Mouse (Mus musculus): ENCODE data around the gene Ccn1. TPM values are rescaled to one million over a fixed set of nuclear protein-coding genes. Genes with fewer than 3 reads are reported as not detected.

Gene Ccn1
- 10 to 100 TPM; 50.7 to 73.3 TPM for total RNA-seq (2021)

- peak; percentile 94 for DNase-seq
These were observed at the start of gene Ccn1 for GRCm38 (mm10) chr3:145649852-145650202. Gene Ccn1, minus strand, starts transcription at chr3:145649981.

- no peak for DNase-seq
These were observed 43.6 kb upstream of the Ccn1 start for GRCm38 (mm10) chr3:145693361-145693760.

- no peak for DNase-seq
These were observed 42.3 kb upstream of the Ccn1 start for GRCm38 (mm10) chr3:145692037-145692436.

GRCm38 (mm10) chr3:145691415-145691814 lies 41.6 kb upstream of the Ccn1 start:
- no peak for DNase-seq

GRCm38 (mm10) chr3:145689271-145689670 lies 39.5 kb upstream of the Ccn1 start:
- DNase-seq: no peak

GRCm38 (mm10) chr3:145687836-145688235 lies 38.1 kb upstream of the Ccn1 start:
- DNase-seq: no peak

GRCm38 (mm10) chr3:145684604-145685441 lies 35.0 kb upstream of the Ccn1 start:
- DNase-seq: peak; percentile 36

- no peak for DNase-seq
These were observed 34.4 kb upstream of the Ccn1 start for GRCm38 (mm10) chr3:145684201-145684600.

DNA sequence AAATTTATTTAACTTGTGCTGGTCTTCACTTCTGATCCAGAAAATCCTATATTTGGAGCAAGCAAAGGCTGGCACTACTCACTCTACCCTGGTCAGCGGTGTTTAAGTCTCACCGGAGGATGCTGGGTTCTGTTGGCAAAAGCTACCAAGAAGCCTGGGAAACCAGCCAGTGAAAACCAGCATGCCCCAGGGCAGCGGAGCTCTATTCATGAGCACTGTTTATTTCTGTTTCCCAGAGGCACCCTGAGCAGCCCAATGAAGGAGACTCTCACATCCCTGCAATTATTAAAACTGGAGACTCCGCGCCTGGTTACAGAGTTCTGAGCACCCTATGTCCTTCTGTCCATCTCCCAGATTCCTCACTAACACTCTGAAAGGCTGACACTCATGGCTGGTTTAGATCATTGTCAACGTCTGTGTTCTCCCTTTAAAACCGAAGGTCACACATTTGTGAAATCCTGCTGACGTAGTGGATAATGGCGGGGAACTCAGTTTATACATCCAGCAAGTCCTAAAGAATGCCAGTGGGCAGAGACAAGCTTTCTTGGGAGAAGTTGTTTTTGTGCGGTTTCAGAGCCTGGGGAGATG lies 31.7 kb upstream of the Ccn1 start:
- DNase-seq: peak; percentile 63

DNA sequence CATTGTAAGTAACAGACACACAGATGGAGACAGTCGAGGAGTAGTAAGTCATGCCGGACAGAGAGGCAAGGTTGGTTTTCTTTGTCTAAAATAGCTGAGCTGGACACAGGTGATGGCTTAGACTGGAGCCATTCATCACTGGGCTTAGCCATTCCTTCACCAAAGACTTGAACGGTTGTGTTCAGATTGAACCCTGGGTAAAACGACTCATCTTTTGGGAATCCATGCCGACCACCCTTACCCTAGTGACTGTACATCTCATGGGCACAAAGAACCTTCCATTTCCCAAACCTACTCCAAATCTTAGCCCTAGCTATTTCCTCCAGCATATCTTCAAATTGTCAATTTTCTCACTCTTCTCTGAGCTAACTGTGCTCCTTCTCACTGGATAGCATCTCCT lies 30.9 kb upstream of the Ccn1 start:
- DNase-seq: no peak

DNA sequence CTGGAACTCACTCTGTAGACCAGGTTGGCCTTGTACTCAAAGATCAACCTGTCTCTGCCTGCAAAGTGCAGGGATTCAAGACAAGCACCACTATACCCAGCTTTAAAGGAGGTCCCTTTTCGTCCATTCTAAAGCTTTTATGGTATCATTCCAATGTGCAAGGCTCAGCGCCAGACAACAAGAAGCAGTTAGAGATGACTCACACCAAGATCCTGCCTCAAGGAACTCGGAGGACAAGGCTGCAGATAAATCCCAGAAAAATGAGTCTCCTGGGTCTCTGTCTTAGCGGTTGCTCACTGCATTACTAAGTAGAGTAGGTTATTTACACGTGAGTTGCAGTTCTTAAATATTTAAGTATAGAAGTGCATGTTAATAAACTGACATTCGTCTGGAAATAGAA lies 26.4 kb upstream of the Ccn1 start:
- peak; percentile 41 for DNase-seq

- no peak for DNase-seq
These were observed 25.0 kb upstream of the Ccn1 start for GRCm38 (mm10) chr3:145674815-145675214.

DNA sequence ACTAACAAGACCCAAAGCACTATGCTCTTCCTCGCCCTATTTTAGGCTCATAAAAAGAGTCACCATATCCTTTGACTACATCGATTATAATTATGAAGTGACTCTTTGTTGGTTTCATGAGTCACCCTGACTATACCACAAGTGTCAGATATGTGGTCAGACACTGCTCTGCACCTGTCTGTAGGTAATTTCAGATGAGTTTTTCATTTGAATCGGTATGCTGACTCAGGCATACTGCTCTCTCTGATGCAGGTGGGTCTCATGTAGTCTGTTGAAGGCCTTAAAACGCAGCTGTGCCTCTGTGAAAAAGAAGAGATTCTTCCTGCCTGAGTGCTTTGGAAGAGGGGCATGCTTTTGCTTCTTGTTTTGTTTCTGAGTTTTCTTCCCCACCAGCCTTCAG lies 16.6 kb upstream of the Ccn1 start:
- DNase-seq: no peak

GRCm38 (mm10) chr3:145656993-145657713 lies 7.4 kb upstream of the Ccn1 start:
- peak; percentile 76 for DNase-seq

DNA sequence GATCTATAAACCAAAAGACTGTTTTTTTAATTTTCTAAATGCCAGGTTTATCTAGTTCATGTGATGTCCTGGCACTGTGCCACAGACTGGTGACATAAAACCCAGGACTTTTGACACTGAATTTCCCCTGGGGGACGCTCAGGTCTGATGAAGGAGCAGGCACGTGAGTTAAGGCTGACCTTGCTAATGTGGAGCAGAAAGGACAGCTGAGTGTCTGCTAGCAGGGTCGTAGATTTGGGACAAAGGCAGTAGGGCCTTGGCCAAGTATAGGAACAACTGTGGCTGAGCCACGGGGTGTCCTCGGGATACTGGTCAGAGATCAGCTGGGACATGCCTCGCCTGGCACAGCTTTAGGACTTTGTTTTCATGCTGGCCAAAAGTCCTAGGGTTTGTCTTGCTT lies 5.2 kb upstream of the Ccn1 start:
- no peak for DNase-seq

- no peak for DNase-seq
These were observed 4.2 kb upstream of the Ccn1 start for GRCm38 (mm10) chr3:145654028-145654427.

GRCm38 (mm10) chr3:145653191-145653940 lies 3.6 kb upstream of the Ccn1 start:
- peak; percentile 89 for DNase-seq

DNA sequence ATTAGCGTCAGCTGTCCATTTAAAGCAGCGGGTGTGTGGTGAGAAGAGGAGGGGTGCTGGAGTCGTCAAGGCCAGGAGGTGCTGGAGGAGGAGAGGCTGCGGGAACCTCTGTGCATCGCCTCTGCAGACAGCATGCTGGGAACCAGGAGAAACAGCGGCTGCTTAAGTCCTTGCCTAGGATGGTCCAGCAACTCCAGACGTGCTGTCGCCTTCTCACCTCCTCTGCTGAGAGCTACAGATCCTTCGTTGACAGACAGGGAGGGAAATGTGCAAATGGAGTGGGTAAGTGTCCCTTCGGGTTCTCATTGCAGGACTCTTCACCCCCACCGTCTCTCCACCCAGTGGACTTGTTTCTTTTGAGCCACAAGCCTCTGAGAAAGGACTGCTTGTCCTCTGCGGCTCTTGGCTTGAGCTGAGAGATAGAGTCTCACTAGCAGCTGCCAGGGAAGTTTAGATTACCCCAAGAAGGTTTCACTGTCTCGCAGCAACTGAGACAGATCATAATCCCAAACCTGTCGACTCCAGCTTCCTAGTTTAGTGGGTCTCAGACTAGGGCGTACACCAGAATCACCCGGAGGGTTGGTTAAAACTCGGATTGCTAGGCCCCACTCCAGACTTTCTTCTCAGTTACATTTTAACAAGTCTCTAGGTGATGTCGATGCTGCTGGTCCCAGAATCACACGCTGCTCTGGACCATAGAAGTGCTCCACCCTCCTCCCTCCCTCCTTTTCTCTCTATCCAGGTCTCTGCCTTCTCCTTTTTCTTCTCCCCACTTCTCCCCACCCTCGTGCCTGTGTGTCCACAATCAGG lies 2.7 kb upstream of the Ccn1 start:
- DNase-seq: peak; percentile 57

DNA sequence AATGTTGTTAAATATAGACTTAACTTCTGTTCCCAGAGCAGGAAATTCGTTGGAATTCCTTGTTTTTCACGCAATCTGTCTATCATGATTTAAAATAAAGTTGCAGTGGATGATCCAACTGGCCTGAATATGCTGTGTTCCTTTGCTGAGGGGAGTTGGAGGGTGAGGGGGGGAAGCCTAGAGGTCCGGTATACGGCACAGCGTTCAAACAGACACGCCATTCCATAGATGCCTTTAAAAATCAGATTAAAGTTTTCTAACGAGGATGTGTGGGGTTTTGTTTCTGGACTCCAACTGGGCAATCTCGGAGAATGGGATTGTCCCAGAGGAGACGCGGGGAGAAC lies 2.2 kb upstream of the Ccn1 start:
- DNase-seq: no peak

GRCm38 (mm10) chr3:145651029-145651977 lies 1.5 kb upstream of the Ccn1 start:
- DNase-seq: peak; percentile 42

Data from heart, postnatal 4 days (tissue).